Mouse (Mus musculus) spleen, embryonic (tissue): ENCODE measurements around the gene Tex261.
"Not testable (repeated sequence)": the region's sequence is repeated elsewhere in the genome, so short reads cannot be mapped to it uniquely, and the experiment has no call there.

Experiments
- CTCF ChIA-PET: fragments of 350-600 bp; sonication (Branson Sonifier 250); formaldehyde crosslinking; loops from one replicate; lab custom pipeline; 2022; lab: Charles Lee

The Tex261 gene

GRCm38 (mm10) chr6:83775638-83776293 lies at the start of gene Tex261:
Tex261 (minus strand) TSS chr6:83775813.
- CTCF ChIA-PET: interaction anchor here (0.6 kb wide), 1 partner anchor 23 kb away, joined by 3 read pairs; no protein-coding TSS in a partner anchor

DNA sequence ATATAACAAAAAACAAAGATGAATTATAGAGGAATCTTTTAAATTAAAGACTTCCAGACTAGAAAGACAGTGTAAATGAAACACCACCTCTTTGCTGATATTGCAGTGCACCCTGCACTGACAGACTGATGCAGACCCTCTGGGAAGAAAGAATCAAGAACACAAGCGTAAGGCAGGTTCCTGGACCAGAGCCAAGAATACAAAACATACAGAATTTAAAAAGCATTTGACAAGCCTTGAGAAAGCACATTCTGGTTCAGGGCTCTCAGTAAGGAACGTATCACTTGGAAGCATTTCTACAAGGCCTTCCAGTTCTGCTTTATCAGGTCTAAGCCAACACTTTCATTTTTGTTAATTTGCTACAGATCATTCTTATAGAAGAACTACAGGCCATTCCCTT lies 46.2 kb upstream of the Tex261 start:
- CTCF ChIA-PET: no interaction called here

DNA sequence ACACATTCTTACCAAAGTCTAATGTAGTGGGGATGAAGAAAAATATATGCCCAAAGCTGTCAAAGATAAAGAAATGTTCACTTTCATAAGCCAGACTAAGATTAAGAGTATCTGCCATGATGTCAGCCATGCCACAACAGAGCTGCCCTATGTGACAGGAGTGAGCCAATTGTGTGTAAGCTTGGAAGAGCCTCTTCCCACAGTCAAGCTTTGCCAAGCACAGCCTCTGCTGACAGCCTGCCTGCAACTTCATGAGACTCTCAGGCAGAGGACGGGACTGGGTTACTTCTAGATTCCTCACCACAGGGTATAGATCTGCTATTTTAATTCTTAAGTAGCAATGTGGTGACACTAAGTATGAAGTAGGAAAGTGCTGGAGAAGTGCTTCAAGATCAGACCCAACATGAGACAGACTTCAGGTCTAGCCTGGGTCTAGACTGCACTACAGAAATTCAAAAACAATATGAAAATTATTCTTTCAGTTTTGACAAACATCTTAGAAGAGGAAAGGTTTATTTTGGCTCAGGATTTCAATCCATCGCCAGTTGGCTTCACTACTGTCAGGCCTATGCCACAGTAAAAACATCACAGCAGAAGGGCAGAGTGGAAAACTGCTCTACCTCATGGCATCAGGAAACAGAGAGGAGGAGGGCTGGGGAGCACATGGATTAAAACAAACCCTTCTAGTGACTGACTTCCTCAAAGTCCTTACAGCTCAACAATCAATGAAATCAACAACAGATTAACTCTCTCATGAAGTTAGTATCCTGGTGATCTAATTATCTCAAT lies 45.3 kb upstream of the Tex261 start:
- CTCF ChIA-PET: no interaction called here

GRCm38 (mm10) chr6:83818996-83819395 lies 43.4 kb upstream of the Tex261 start:
- CTCF ChIA-PET: no interaction called here

DNA sequence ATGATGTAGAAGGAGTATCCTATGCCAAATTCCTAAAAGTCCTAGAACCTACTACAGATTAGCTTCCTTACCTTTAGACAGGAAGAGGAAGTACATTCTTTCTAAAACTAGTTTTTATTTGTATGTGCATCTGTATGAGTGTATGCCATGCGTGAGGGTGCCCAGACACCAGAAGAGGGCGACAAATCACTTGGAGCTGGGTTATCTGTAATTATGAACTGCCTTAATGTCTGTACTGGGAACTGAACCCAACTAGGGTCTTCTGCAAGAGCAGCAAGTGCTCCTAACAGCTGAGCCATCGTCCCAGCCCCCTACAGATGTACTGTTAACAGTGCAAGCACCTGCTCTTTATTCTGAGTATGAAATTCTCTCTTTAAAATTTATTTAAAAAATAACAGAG lies 40.2 kb upstream of the Tex261 start:
- CTCF ChIA-PET: no interaction called here

DNA sequence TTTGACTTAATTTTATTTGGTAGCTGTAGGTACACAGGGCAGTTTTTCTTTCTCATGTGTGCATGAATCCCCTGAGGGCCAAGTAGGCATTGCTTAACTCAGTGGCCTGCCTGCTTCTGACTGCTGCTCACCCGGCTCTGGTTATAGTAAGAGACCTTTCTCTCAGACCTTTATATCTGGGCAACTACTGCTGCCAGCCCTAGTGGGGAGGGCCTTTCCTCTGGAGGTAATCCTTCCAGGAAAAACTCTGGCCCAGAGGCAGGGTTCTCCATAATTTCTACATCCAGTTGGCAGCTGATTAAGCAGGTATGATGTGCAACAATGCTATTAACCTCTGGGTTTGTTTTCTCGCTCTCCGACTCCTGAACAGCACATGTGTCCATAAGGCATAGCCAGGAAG lies 27.2 kb upstream of the Tex261 start:
- CTCF ChIA-PET: no interaction called here

- CTCF ChIA-PET: no interaction called here
Measured at GRCm38 (mm10) chr6:83802033-83802432, 26.4 kb upstream of the Tex261 start.

- CTCF ChIA-PET: interaction anchor here (0.5 to 0.6 kb wide), 2 partner anchors 88 to 557 kb away, joined by 3 to 4 read pairs; no protein-coding TSS in a partner anchor
Measured at GRCm38 (mm10) chr6:83796686-83797085, 21.1 kb upstream of the Tex261 start.

- CTCF ChIA-PET: no interaction called here
Measured at GRCm38 (mm10) chr6:83795492-83795900, 19.9 kb upstream of the Tex261 start.

DNA sequence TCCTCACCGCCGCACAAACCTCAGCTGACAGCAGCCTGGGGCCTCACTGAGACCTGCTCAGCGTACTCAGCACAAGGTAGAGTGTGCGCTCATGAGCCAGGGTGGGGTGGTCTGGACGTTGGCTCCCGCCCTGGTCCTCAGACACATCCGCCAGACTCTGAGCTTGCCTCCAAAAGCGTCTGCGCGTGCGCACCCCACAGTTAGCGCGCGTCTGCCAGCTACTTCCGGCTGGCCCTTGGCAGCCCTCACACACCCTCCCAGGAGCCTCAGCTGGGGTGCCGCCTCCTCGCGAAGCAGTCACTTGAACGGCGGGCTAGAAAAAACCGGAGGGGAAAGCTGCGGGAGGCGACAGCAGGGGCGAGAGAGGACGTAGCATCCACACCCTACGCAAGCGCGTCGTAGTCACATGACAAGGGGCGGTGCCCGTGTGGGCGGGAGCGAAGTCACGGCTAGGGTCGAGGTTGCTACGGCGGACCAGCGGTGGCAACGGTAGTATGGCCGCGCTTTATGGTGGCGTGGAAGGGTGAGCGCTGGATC lies 19.2 kb upstream of the Tex261 start, which contains the start of gene Nagk:
Gene Nagk (plus strand): TSS at position 223 of the 537 bp plus-strand sequence.
- CTCF ChIA-PET: no interaction called here

DNA sequence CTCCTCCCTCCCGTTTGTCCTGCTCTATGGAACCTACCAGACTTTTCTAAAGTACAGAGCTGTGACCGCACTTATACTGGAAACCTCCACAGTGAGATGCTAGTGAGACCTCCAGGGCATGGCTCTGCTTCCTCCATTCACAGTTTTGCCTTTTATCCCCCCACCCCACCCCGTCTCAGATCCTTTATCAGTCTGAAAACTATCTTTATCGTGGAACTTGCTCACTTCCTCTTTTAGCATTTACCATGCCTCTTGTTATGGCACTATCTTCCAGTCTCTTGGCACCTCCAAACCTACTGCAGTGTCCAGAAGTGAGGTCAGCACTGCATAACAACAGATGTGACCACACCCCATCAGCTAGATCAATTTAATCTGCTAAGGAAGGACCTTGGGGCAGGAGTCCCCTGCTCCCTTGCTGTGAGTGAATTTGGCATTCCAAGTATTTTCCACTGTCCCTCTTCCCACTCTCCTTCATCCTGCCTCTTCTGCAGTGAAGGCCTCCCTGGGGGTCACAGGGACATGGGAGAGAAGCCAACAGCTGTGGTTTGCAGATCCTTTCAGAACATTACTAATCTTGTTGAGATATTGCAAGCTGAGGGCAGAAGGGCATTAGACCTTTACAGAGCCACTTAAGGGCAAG lies 15.8 kb upstream of the Tex261 start:
- CTCF ChIA-PET: interaction anchor here (1.3 kb wide), 1 partner anchor 14 kb away, joined by 3 read pairs; no protein-coding TSS in a partner anchor

- CTCF ChIA-PET: not testable (repeated sequence)
Measured at GRCm38 (mm10) chr6:83790533-83790932, 14.9 kb upstream of the Tex261 start.

DNA sequence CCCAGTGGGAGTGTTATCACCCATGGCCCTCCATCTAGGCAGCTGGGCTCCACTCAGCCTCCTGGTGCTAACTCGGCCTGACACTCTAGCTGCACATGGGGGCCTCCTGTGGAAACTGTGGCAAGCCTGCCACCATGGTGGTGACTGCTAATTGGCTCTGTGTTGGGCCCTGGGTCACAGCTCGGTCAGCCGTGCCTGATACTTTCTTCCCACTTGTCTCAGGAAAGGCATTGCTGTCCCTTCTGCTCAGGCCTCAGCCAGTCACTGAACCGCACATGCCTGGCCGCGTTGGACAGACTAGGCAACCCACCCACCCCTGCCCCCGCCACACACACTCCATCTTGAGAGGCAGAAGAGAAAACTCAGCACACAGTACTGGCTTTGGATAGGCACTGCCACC lies 12.9 kb upstream of the Tex261 start:
- CTCF ChIA-PET: no interaction called here

GRCm38 (mm10) chr6:83786426-83786825 lies 10.8 kb upstream of the Tex261 start:
- CTCF ChIA-PET: no interaction called here

GRCm38 (mm10) chr6:83779026-83779425 lies 3.4 kb upstream of the Tex261 start:
- CTCF ChIA-PET: interaction anchor here (0.7 kb wide), 1 partner anchor 15 kb away, joined by 3 read pairs; no protein-coding TSS in a partner anchor

GRCm38 (mm10) chr6:83778306-83778705 lies 2.7 kb upstream of the Tex261 start:
- CTCF ChIA-PET: interaction anchor here (1.0 kb wide), 1 partner anchor 14 kb away, joined by 3 read pairs; no protein-coding TSS in a partner anchor

DNA sequence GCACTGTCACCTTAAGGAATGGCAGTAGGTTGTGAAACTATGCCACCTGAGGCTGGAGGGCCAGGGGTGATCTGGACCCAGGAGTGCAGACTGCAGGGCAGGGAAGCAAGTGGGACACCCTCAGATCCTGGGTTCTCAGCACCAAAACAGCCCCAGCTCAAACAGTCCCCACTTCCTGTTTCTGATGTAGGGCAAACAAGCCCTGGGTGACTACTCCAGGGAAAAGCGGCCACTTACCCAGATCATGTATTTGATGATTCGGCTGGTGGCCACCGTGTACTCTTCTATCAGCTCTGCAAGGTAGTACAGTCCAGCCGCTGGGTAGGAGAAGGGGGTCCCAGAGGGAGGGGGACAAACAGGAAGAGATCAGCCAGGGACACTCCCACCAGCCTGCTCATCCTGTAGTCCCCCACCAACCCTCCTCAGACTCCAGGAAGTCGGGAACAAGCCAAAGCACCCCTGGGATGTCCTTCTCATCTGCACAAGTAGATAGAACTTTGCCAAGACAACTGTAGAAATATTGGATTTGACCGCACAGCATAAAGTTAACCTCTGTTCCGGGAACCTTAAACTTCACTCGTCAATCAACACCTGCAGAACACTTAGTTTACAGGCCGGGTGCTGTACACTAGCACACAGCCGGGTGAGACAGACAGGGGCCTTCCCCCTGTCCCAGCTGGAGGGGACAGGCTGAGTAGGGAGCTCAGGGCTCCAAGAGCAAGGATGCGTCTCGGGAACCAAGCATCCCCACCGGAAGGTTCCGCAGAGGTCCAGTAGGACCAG lies 641 bp downstream of the Tex261 start:
- CTCF ChIA-PET: interaction anchor here (0.6 kb wide), 1 partner anchor 24 kb away, joined by 3 read pairs; no protein-coding TSS in a partner anchor

GRCm38 (mm10) chr6:83774126-83774525 lies 1.5 kb downstream of the Tex261 start:
- CTCF ChIA-PET: no interaction called here

DNA sequence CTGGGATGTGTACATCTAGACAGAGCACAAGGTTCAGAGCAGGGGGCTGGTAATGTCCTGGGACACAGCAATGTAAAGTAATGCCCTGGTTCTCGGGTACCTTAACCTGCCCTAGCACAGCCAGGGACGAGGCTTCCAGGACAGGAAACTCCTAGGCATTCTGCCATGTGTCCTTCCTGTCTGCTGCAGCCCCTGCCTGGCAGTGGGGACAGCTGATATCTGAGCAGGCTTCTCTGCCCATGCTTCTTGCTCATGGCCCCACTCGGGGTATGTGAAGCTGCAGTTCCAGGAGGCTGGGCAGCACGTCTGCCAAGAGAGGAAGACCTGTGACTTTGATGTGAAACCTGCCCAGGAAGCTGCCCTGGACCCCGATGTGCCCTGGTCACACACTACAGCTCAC lies 7.1 kb downstream of the Tex261 start:
- CTCF ChIA-PET: no interaction called here

DNA sequence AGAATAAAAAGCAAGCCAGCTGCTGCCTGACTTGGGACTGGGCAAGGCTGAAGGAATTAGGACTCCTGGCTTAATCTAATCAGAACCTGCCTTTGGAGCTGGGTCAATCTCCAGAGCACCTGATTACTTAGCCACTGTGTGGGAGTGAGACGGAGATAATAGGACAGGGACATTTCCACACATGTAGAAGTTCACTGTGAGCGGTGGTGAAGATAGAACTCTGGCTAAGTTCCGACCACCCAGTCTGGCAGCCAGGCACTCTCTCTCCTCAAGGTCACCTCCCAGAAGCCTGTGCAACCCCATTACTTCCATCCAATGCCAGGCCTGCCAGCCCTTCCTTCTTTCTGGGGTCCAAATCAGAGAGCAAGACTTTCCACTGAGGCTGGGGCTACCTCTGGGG lies 8.6 kb downstream of the Tex261 start:
- CTCF ChIA-PET: no interaction called here

DNA sequence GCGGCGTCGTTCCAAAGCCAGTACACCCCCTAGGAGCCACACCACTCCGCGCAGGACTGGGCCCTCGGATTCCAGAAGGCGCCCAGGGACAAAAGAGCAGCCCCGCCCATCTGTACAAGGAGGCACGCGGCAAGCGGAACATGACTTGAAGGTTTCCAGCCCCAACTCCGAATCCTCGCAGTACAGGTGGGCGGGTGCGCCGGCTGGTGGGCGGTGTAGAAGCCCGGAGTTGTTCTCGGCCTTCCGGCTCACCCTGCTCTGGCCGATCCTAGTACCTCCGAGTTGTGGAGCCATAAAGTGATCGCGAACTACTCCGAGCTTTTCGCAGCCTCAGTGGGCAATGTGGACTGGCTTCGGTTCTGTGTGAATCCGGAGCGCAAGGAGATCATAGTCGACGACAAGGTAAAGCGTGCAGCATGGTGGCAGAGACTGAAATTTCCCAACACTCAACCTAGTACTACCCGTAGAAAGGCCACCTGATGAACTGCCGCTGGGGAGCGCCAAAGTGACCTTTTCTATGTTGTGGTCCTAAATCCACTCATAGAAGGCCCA lies 12.7 kb downstream of the Tex261 start:
- CTCF ChIA-PET: interaction anchor here (0.6 kb wide), 1 partner anchor 1697 kb away, joined by 3 read pairs; no protein-coding TSS in a partner anchor
